Mouse (Mus musculus) cortical plate, adult 2 months (tissue): ENCODE results near the gene Larp4b.

Source experiments
- CTCF ChIP-seq: fragments of 200-500 bp; IDR thresholded peaks from 2 replicates; pipeline ENCODE4 v1.5.1; 2011; ENCODE audit warnings: mild to moderate bottlenecking, control low read depth, low read length; ENCODE audit not compliant: insufficient read depth; ENCODE audit errors: extremely low read depth
- POLR2A ChIP-seq: fragments of 200-500 bp; IDR thresholded peaks from 2 replicates; pipeline ENCODE4 v1.6.1; 2011; ENCODE audit warnings: mild to moderate bottlenecking, low read length, control low read depth; ENCODE audit not compliant: insufficient read depth; ENCODE audit errors: extremely low read depth

- TF ChIP-seq POLR2A: no peak
- no peak for TF ChIP-seq CTCF
These were observed 95.8 kb downstream of the Larp4b start for GRCm38 (mm10) chr13:9189481-9189880.
